Mouse (Mus musculus) CH12.LX (cell line): Measurements from ENCODE around the gene Cst7. TPM values are rescaled to one million over a fixed set of nuclear protein-coding genes. Genes with fewer than 3 reads are reported as not detected.

Source experiments
- DNase-seq: peaks from one replicate; pipeline ENCODE4 v3.0.0-alpha.2; 2013; ENCODE audit errors: extremely low read depth
- H3K27ac ChIP-seq: 2 replicates; pipeline ENCODE4 v1.5.1; 2012; ENCODE audit warnings: low read depth, mild to moderate bottlenecking, control low read depth, moderate library complexity; ENCODE audit not compliant: insufficient read depth
- H3K27me3 ChIP-seq: replicated peaks from 2 replicates; pipeline ENCODE3; 2012; ENCODE audit warnings: inconsistent platforms
- H3K36me3 ChIP-seq, 2 experiments: replicated peaks in 1 of 2; 2 replicates each; pipeline versions ENCODE3 to v1.6.1; 2012; ENCODE audit warnings: inconsistent platforms in 1 of 2, low read length in 1 of 2, mild to moderate bottlenecking in 1 of 2, mixed read lengths in 1 of 2, moderate library complexity in 1 of 2; ENCODE audit not compliant: control insufficient read depth in 1 of 2, insufficient read depth in 1 of 2
- H3K4me1 ChIP-seq, 2 experiments: 2 replicates each; pipeline ENCODE4 v1.6.1; 2012; ENCODE audit warnings: inconsistent platforms in 1 of 2, moderate library complexity in 1 of 2; ENCODE audit not compliant: insufficient read depth in 2 of 2, control insufficient read depth in 1 of 2
- H3K4me2 ChIP-seq: 2 replicates; pipeline ENCODE4 v1.6.1; 2012; ENCODE audit warnings: low read depth, mild to moderate bottlenecking, control low read depth; ENCODE audit not compliant: poor library complexity, insufficient read depth, severe bottlenecking
- H3K4me3 ChIP-seq, 3 experiments: fragments of 150-350 bp in 1 of 3; sonication (generic) in 1 of 3; replicated peaks in 1 of 3; 2 replicates each; pipeline versions ENCODE3 to v1.5.1; 2011 to 2012; ENCODE audit warnings: low read depth in 2 of 3, low read length in 2 of 3, mild to moderate bottlenecking in 2 of 3, moderate library complexity in 2 of 3, control low read depth in 1 of 3, improper control_type of control experiment in 1 of 3, inconsistent platforms in 1 of 3, mixed read lengths in 1 of 3; ENCODE audit not compliant: poor library complexity in 1 of 3
- H3K79me2 ChIP-seq: replicated peaks from 2 replicates; pipeline ENCODE4 v1.6.1; 2012; ENCODE audit warnings: mild to moderate bottlenecking, moderate library complexity; ENCODE audit not compliant: control insufficient read depth, poor library complexity, insufficient read depth, severe bottlenecking; ENCODE audit errors: extremely low read depth
- H3K9ac ChIP-seq: 2 replicates; pipeline ENCODE4 v1.6.1; 2012; ENCODE audit warnings: low read depth, mild to moderate bottlenecking, control low read depth, moderate library complexity; ENCODE audit not compliant: insufficient read depth
- H3K9me3 ChIP-seq: replicated peaks from 2 replicates; pipeline ENCODE3; 2012; ENCODE audit warnings: low read length, inconsistent platforms, mixed read lengths
- CHD1 ChIP-seq: IDR thresholded peaks from 2 replicates; pipeline ENCODE4 v1.6.1; 2012; ENCODE audit warnings: low read depth, low read length, improper control_type of control experiment, inconsistent platforms
- GABPA ChIP-seq: IDR thresholded peaks from 2 replicates; pipeline ENCODE4 v1.6.1; 2012; ENCODE audit warnings: low read depth, low read length, improper control_type of control experiment, inconsistent platforms; ENCODE audit not compliant: insufficient replicate concordance
- IRF4 ChIP-seq: IDR thresholded peaks from 2 replicates; pipeline ENCODE4 v1.6.1; 2014; ENCODE audit warnings: low read depth, mild to moderate bottlenecking, inconsistent platforms, low read length, improper control_type of control experiment
- JUN ChIP-seq: IDR thresholded peaks from 2 replicates; pipeline ENCODE4 v1.6.1; 2011; ENCODE audit warnings: low read depth, mild to moderate bottlenecking, low read length, improper control_type of control experiment, moderate library complexity; ENCODE audit not compliant: insufficient read depth
- KAT2A ChIP-seq: IDR thresholded peaks from 2 replicates; pipeline ENCODE4 v1.6.1; 2012; ENCODE audit warnings: low read length, improper control_type of control experiment, inconsistent platforms; ENCODE audit not compliant: insufficient replicate concordance
- MAFK ChIP-seq: IDR thresholded peaks from 2 replicates; pipeline ENCODE4 v1.6.1; 2011; ENCODE audit warnings: low read length, improper control_type of control experiment; ENCODE audit not compliant: insufficient replicate concordance
- MXI1 ChIP-seq: IDR thresholded peaks from 2 replicates; pipeline ENCODE4 v1.6.1; 2011; ENCODE audit warnings: mild to moderate bottlenecking, low read depth, low read length, improper control_type of control experiment
- MYC ChIP-seq: IDR thresholded peaks from 2 replicates; pipeline ENCODE4 v1.6.1; 2011; ENCODE audit warnings: low read depth, mild to moderate bottlenecking, improper control_type of control experiment, low read length
- NELFE ChIP-seq: IDR thresholded peaks from 2 replicates; pipeline ENCODE4 v1.6.1; 2011; ENCODE audit warnings: low read depth, low read length, improper control_type of control experiment
- NRF1 ChIP-seq: IDR thresholded peaks from 2 replicates; pipeline ENCODE4 v1.6.1; 2014; ENCODE audit warnings: low read depth, mild to moderate bottlenecking, inconsistent platforms, low read length, improper control_type of control experiment, moderate library complexity
- PAX5 ChIP-seq: IDR thresholded peaks from 2 replicates; pipeline ENCODE4 v1.6.1; 2012; ENCODE audit warnings: low read length, inconsistent platforms, mixed read lengths
- POLR2AphosphoS2 ChIP-seq: IDR thresholded peaks from 2 replicates; pipeline ENCODE4 v1.6.1; 2011; ENCODE audit warnings: low read depth, low read length, improper control_type of control experiment
- SIN3A ChIP-seq: IDR thresholded peaks from 2 replicates; pipeline ENCODE4 v1.6.1; 2012; ENCODE audit warnings: low read length, improper control_type of control experiment, inconsistent platforms
- TCF12 ChIP-seq: IDR thresholded peaks from 2 replicates; pipeline ENCODE4 v1.6.1; 2014; ENCODE audit warnings: low read depth, mild to moderate bottlenecking, inconsistent platforms, low read length, improper control_type of control experiment
- UBTF ChIP-seq: IDR thresholded peaks from 2 replicates; pipeline ENCODE4 v1.6.1; 2012; ENCODE audit warnings: low read depth, mild to moderate bottlenecking, inconsistent platforms, low read length, improper control_type of control experiment, moderate library complexity
- USF1 ChIP-seq: IDR thresholded peaks from 2 replicates; pipeline ENCODE4 v1.6.1; 2014; ENCODE audit warnings: low read depth, mild to moderate bottlenecking, inconsistent platforms, low read length, improper control_type of control experiment
- USF2 ChIP-seq: conservative IDR thresholded peaks from 2 replicates; pipeline ENCODE4 v1.6.1; 2011; ENCODE audit warnings: low read depth, low read length, improper control_type of control experiment
- ZKSCAN1 ChIP-seq: IDR thresholded peaks from 2 replicates; pipeline ENCODE4 v1.6.1; 2012; ENCODE audit warnings: low read depth, inconsistent platforms, low read length, improper control_type of control experiment, borderline replicate concordance
- ZMIZ1 ChIP-seq: IDR thresholded peaks from 2 replicates; pipeline ENCODE4 v1.6.1; 2012; ENCODE audit warnings: low read depth, mild to moderate bottlenecking, inconsistent platforms, low read length, improper control_type of control experiment
- dilution Hi-C: fragments of 300-500 bp; cut with MboI; formaldehyde crosslinking; loops from 2 replicates; pipeline ENCODE4 v1.14.3; 2020; ENCODE audit warnings: low sequenced_read_pairs; ENCODE audit not compliant: extremely low pct_unique_long_range_greater_than_20kb, extremely low pct_ligation_motif_present
- in situ Hi-C: fragments of 300-500 bp; cut with MboI; formaldehyde crosslinking; loops from 3 replicates; pipeline ENCODE4 v1.14.3; 2019; ENCODE audit warnings: low sequenced_read_pairs, low pct_ligation_motif_present, low pct_unique_long_range_greater_than_20kb, mixed read lengths
- polyA plus RNA-seq: library from polyadenylated mRNA; unstranded; fragments of >175 nt; gene quantifications from 2 replicates; pipeline ENCODE4 v1.2.1, GENCODE M21; 2012; ENCODE audit warnings: low read depth; ENCODE audit not compliant: insufficient read length
- total RNA-seq, 2 experiments: library from RNA; depleted of rRNA; stranded (reverse); fragments of 300-350 nt in 1 of 2; fragments of >200 nt in 1 of 2; gene quantifications; 2 replicates each; pipeline ENCODE4 v1.2.3; 2012 to 2014

Gene Cst7
- total and polyA plus RNA-seq, 3 experiments, result 12.8 to 48.8 (median 31.7) TPM

GRCm38 (mm10) chr2:150608872-150609560 lies 38.8 kb downstream of the Cst7 start (continued):
- TF ChIP-seq IRF4 (peak; percentile 41; the same call in 1 of the 2 replicates), NELFE (peak; percentile 57; the same call in 1 of the 2 replicates), ZKSCAN1 (no peak), CHD1 (no peak), UBTF (no peak), USF2 (no peak), MXI1 (no peak; the same call in 1 of the 2 replicates), JUN (no peak), NRF1 (0 out of 2 replicates have a peak, but pooled peaks have one; percentile 22), MAFK (0 out of 2 replicates have a peak, but pooled peaks have one; percentile 33), POLR2AphosphoS2 (no peak), GABPA (no peak), KAT2A (no peak), TCF12 (no peak), MYC (peak; percentile 62; the same call in 1 of the 2 replicates)

- no peak for TF ChIP-seq ZKSCAN1
- TF ChIP-seq ZMIZ1, result no peak
- TF ChIP-seq JUN, result no peak
- no peak for TF ChIP-seq GABPA
- TF ChIP-seq PAX5, result no peak
- no peak for TF ChIP-seq SIN3A
- TF ChIP-seq KAT2A, result no peak
- no peak for TF ChIP-seq USF1
- TF ChIP-seq, all 38 proteins: peak for 0
Observed at GRCm38 (mm10) chr2:150610097-150610496, 39.9 kb downstream of the Cst7 start.

More at GRCm38 (mm10) chr2:150610097-150610496, 39.9 kb downstream of the Cst7 start:
- Histone ChIP-seq H3K4me1 (peaks cover 3 to 20% of the 10 kb centered on the region in 2 experiments; a peak in 3 of 4 replicates), H3K4me2 (no peak overlapping the region), H3K79me2 (peaks cover 3% of the 10 kb centered on the region), H3K9ac (no peak overlapping the region), H3K9me3 (no peaks in the 10 kb centered on the region), H3K27me3 (no peaks in the 10 kb centered on the region), H3K4me3 (no peak overlapping the region), H3K36me3 (peaks cover 0 to 5% of the 10 kb centered on the region in 2 experiments), H3K27ac (no peak overlapping the region)
- in situ Hi-C loops, result no loop called here
- dilution Hi-C loops, result no loop called here
- DNase-seq, result no peak
